Mouse (Mus musculus): ENCODE measurements at regions not wholly inside any gene's neighbourhood (a gene's known extent, or its start where the extent isn't known, plus 50 kb on each side); places are given as distances from the start of the nearest gene placed in this dataset.

GRCm38 (mm10) chr4:89055969-89056368 lies 81.0 kb upstream of the Mtap start:
- TF ChIP-seq CTCF (IDR thresholded peaks at IDR 0.05; ENCODE audit: extremely low read depth, insufficient read length, insufficient replicate concordance, low read depth, low read length) = no peak
- no peak for TF ChIP-seq POLR2A (IDR thresholded peaks at IDR 0.05; ENCODE audit: low read depth, low read length)

Data from small intestine, adult 2 months (tissue).